Mouse (Mus musculus) kidney, postnatal 25 days (tissue): ENCODE data around the gene Csk.
A peak's percentile ranks its signal among the peaks of the same experiment; 100 is the strongest.

ENCODE experiments used
- DNase-seq, 2 experiments: peaks; one replicate each; pipeline ENCODE4 v3.0.0; 2021; ENCODE audit warnings: mixed read lengths in 2 of 2

Csk gene

GRCm38 (mm10) chr9:57598851-57599563 lies 54.4 kb downstream of the Csk start:
- DNase-seq = peak; percentile 60 to 90

- peak; percentile 55 to 64 for DNase-seq
These were observed 55.5 kb downstream of the Csk start for GRCm38 (mm10) chr9:57597929-57598382.

GRCm38 (mm10) chr9:57597265-57597664 lies 56.2 kb downstream of the Csk start:
- no peak for DNase-seq

GRCm38 (mm10) chr9:57594174-57594509 lies 59.3 kb downstream of the Csk start:
- DNase-seq = no peak

GRCm38 (mm10) chr9:57593454-57594173 lies 59.8 kb downstream of the Csk start:
- peak; percentile 78 to 90 for DNase-seq

GRCm38 (mm10) chr9:57590726-57591125 lies 62.7 kb downstream of the Csk start:
- DNase-seq = no peak

GRCm38 (mm10) chr9:57589224-57590126 lies 64.0 kb downstream of the Csk start, which contains the start of gene Ulk3:
Gene Ulk3, plus strand, starts transcription at chr9:57589452.
- DNase-seq = peak; percentile 79 to 93

GRCm38 (mm10) chr9:57584991-57585390 lies 68.4 kb downstream of the Csk start:
- no peak for DNase-seq

- no peak for DNase-seq
These were observed 76.1 kb downstream of the Csk start for GRCm38 (mm10) chr9:57577144-57577849.
